ENCODE assay signal across 14 mouse cellular contexts in the genomic region with DNA sequence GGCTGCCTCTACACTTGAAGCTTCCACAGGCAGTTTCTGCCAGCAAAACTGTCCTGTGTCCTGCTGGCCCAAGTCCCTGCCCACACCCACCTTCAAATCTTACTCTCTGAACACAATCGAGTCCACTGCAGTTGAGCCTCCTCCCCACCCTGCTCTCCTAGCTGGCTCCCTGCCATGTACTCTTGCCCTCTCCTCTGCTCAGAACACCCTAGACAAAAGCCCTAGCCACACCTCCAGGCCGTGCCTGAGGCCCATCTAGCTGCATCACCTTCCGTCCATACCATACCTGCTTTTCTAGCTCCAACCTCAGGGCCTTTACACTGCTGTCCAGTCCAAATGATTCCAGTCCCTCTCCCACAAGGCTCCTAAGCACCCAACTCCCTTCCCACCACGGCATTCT. TPM values are rescaled to one million over a fixed set of nuclear protein-coding genes. Genes with fewer than 3 reads are reported as not detected.
DNase-seq lines count a peak whose midpoint lies in the region; ATAC-seq lines count a peak whose summit lies in the region.
"Had no signal": no experiment of that assay in that cellular context is flagged by ENCODE, and none has a peak within 500 bp of the region (broad histone marks: within the 10 kb centered on the region; RNA-seq: fewer than 3 reads in every experiment).

No protein-coding gene starts in this region.

- no peak overlapping the region for H3K4me3 ChIP-seq in limb, embryonic 13.5 days
- no peak overlapping the region for H3K4me3 ChIP-seq in limb, embryonic 10.5 days
- H3K4me3 ChIP-seq in limb, embryonic 15.5 days, result no peak overlapping the region
- no peak overlapping the region for H3K4me3 ChIP-seq in stomach, embryonic 15.5 days (replicated peaks)
- H3K4me3 ChIP-seq: heart, adult 2 months; liver, embryonic 13.5 days; neural tube, embryonic 13.5 days had no signal

- H3K9ac ChIP-seq in limb, embryonic 13.5 days, result 0 out of 2 replicates have a peak overlapping the region, but pooled peaks have one; percentile 8
- H3K9ac ChIP-seq in limb, embryonic 15.5 days, result no peak overlapping the region
- H3K9ac ChIP-seq in stomach, embryonic 15.5 days, result no peak overlapping the region
- H3K9ac ChIP-seq: hindbrain, embryonic 14.5 days; liver, embryonic 13.5 days; neural tube, embryonic 13.5 days had no signal

- WGBS in limb, embryonic 13.5 days, result 72% methylated on average over 4 of the region's 4 CpGs
- 89% methylated on average over 4 of the region's 4 CpGs for WGBS in limb, embryonic 10.5 days
- WGBS in limb, embryonic 15.5 days, result 60% methylated on average over 4 of the region's 4 CpGs
- 49% methylated on average over 4 of the region's 4 CpGs for WGBS in stomach, embryonic 15.5 days

- H3K9me3 ChIP-seq in limb, embryonic 13.5 days, result no peaks in the 10 kb centered on the region
- no peaks in the 10 kb centered on the region for H3K9me3 ChIP-seq in limb, embryonic 10.5 days (replicated peaks)
- H3K9me3 ChIP-seq in limb, embryonic 15.5 days, result no peaks in the 10 kb centered on the region
- no peaks in the 10 kb centered on the region for H3K9me3 ChIP-seq in stomach, embryonic 15.5 days
- H3K9me3 ChIP-seq: liver, embryonic 13.5 days; neural tube, embryonic 13.5 days had no signal

- no peak for DNase-seq in limb, embryonic 10.5 days (ENCODE audit: low spot score)
- DNase-seq in kidney, adult 8-10 months, result peak; percentile 53 to 57
- DNase-seq in layer of hippocampus, adult 18-20 months (ENCODE audit: low spot score in 2 of 2), result no peak
- no peak for DNase-seq in spleen, postnatal 10 days (ENCODE audit: low spot score in 2 of 2)
- DNase-seq: layer of hippocampus, postnatal 36 days; liver, embryonic 13.5 days; midbrain, embryonic 14.5 days had no signal

- no peak overlapping the region for H3K4me2 ChIP-seq in limb, embryonic 13.5 days (replicated peaks)
- H3K4me2 ChIP-seq in limb, embryonic 15.5 days, result no peak overlapping the region
- H3K4me2 ChIP-seq in stomach, embryonic 15.5 days, result no peak overlapping the region; the same call in 1 of the 2 replicates
- H3K4me2 ChIP-seq: hindbrain, embryonic 14.5 days; liver, embryonic 13.5 days; neural tube, embryonic 13.5 days had no signal

- peaks cover 16% of the 10 kb centered on the region for H3K4me1 ChIP-seq in limb, embryonic 13.5 days
- H3K4me1 ChIP-seq in limb, embryonic 10.5 days, result no peaks in the 10 kb centered on the region
- H3K4me1 ChIP-seq in limb, embryonic 15.5 days, result peaks cover 24% of the 10 kb centered on the region
- H3K4me1 ChIP-seq in stomach, embryonic 15.5 days, result peaks cover 12% of the 10 kb centered on the region; the same call in 1 of the 2 replicates
- H3K4me1 ChIP-seq: liver, embryonic 13.5 days had no signal

- H3K36me3 ChIP-seq in limb, embryonic 13.5 days, result no peaks in the 10 kb centered on the region
- no peaks in the 10 kb centered on the region for H3K36me3 ChIP-seq in limb, embryonic 10.5 days
- H3K36me3 ChIP-seq in limb, embryonic 15.5 days, result no peaks in the 10 kb centered on the region
- H3K36me3 ChIP-seq in stomach, embryonic 15.5 days, result no peaks in the 10 kb centered on the region
- H3K36me3 ChIP-seq: liver, embryonic 13.5 days had no signal

- peaks cover 25% of the 10 kb centered on the region for H3K27me3 ChIP-seq in limb, embryonic 13.5 days
- H3K27me3 ChIP-seq in limb, embryonic 10.5 days (ENCODE audit: low read depth, poor library complexity, severe bottlenecking), result peaks cover 29% of the 10 kb centered on the region
- peaks cover 14% of the 10 kb centered on the region for H3K27me3 ChIP-seq in limb, embryonic 15.5 days
- 0 out of 2 replicates have a peak, but pooled peaks cover 4% of the 10 kb centered on the region for H3K27me3 ChIP-seq in stomach, embryonic 15.5 days (replicated peaks)
- H3K27me3 ChIP-seq: neural tube, embryonic 13.5 days had no signal

- ATAC-seq in limb, embryonic 13.5 days (ENCODE audit: low FRiP score, low read depth), result no peak
- ATAC-seq in limb, embryonic 15.5 days (ENCODE audit: insufficient number of reproducible peaks, low FRiP score, low TSS enrichment, low read depth), result 0 out of 2 replicates have a peak, but pooled peaks have one; percentile 10
- ATAC-seq in stomach, embryonic 15.5 days (ENCODE audit: insufficient read depth, low FRiP score, low read depth), result peak; percentile 91
- ATAC-seq: CD4-positive, CD25-positive, alpha-beta regulatory T cell, adult 4 months had no signal

- H3K27ac ChIP-seq in limb, embryonic 13.5 days, result no peak overlapping the region
- no peak overlapping the region for H3K27ac ChIP-seq in limb, embryonic 10.5 days
- H3K27ac ChIP-seq in limb, embryonic 15.5 days, result no peak overlapping the region
- H3K27ac ChIP-seq in stomach, embryonic 15.5 days, result peak overlapping the region; percentile 71; the same call in 1 of the 2 replicates
- H3K27ac ChIP-seq: heart, adult 2 months; hindbrain, embryonic 14.5 days; liver, embryonic 13.5 days; neural tube, embryonic 13.5 days had no signal

RNA-seq across cellular contexts. Expression of a gene that starts 7.2 kb away (rescaled TPM):
- polyA plus RNA-seq in limb, embryonic 13.5 days (2015; fragmentation: Nextera tagmentation; extraction: Ambion mirVana), result 2.0 and 2.1 TPM in 2 replicates
- polyA plus RNA-seq in limb, embryonic 10.5 days (2016; fragmentation: Nextera tagmentation; extraction: Ambion mirVana), result 1.1 and 1.3 TPM in 2 replicates
- 1.6 TPM in 2 replicates for polyA plus RNA-seq in limb, embryonic 15.5 days (2015; fragmentation: Nextera tagmentation; extraction: Ambion mirVana)
- polyA plus RNA-seq in stomach, embryonic 15.5 days (2015; fragmentation: Nextera tagmentation; extraction: Ambion mirVana), result 3.3 and 3.8 TPM in 2 replicates
- total RNA-seq in layer of hippocampus, adult 18-20 months (2021), result 100 to 1,000 TPM; 100 to 103 TPM
- polyA plus RNA-seq: CD4-positive, CD25-positive, alpha-beta regulatory T cell, adult 4 months had no signal

RNA-seq across cellular contexts. Expression of a gene that starts 46.7 kb away (rescaled TPM):
- 47.1 and 50.5 TPM in 2 replicates for polyA plus RNA-seq in limb, embryonic 13.5 days (2015; fragmentation: Nextera tagmentation; extraction: Ambion mirVana)
- 22.2 and 23.3 TPM in 2 replicates for polyA plus RNA-seq in limb, embryonic 10.5 days (2016; fragmentation: Nextera tagmentation; extraction: Ambion mirVana)
- 56.0 and 62.4 TPM in 2 replicates for polyA plus RNA-seq in limb, embryonic 15.5 days (2015; fragmentation: Nextera tagmentation; extraction: Ambion mirVana)
- polyA plus RNA-seq in stomach, embryonic 15.5 days (2015; fragmentation: Nextera tagmentation; extraction: Ambion mirVana), result 52.5 and 54.3 TPM in 2 replicates
- 10 to 100 TPM; 19.5 to 19.9 TPM for total RNA-seq in layer of hippocampus, adult 18-20 months (2021)

Comparison
In these comparisons a context has a peak if more than half of its experiments do, and no peak if none do; other contexts are left out.
1. DNase-seq: peak in kidney, adult 8-10 months (2 of 2); none in limb, embryonic 10.5 days (single experiment), layer of hippocampus, adult 18-20 months (0 of 2) and spleen, postnatal 10 days (0 of 2).